Mouse (Mus musculus) lung, adult 2 months (tissue): Measurements from ENCODE around the gene Flii.

Experiments used
- CTCF ChIP-seq: fragments of 200-500 bp; IDR thresholded peaks from 2 replicates; pipeline ENCODE4 v1.5.1; 2011; ENCODE audit warnings: mild to moderate bottlenecking, low read length, control low read depth; ENCODE audit not compliant: insufficient read depth
- POLR2A ChIP-seq: fragments of 200-500 bp; IDR thresholded peaks from 2 replicates; pipeline ENCODE4 v1.6.1; 2011; ENCODE audit warnings: low read depth, mild to moderate bottlenecking, control low read depth, low read length, borderline replicate concordance; ENCODE audit errors: extremely low read depth

- TF ChIP-seq CTCF (no peak), POLR2A (no peak)
Observed at GRCm38 (mm10) chr11:60769322-60769721, 42.3 kb upstream of the Flii start.
